Mouse (Mus musculus): ENCODE data around the gene Frem1.

- TF ChIP-seq CTCF (IDR thresholded peaks at IDR 0.05; ENCODE audit: extremely low read depth, insufficient read depth, insufficient read length, insufficient replicate concordance) (no peak), POLR2A (IDR thresholded peaks at IDR 0.05; ENCODE audit: low read depth, low read length) (no peak)
Observed at GRCm38 (mm10) chr4:83055444-83055843, 3.3 kb upstream of the Frem1 start.

Data from spleen, adult 2 months (tissue).